Mouse (Mus musculus): ENCODE measurements around the gene Gab2. TPM values are rescaled to one million over a fixed set of nuclear protein-coding genes. Genes with fewer than 3 reads are reported as not detected.
"Not testable (repeated sequence)": the region's sequence is repeated elsewhere in the genome, so short reads cannot be mapped to it uniquely, and the experiment has no call there.

Gene Gab2
- polyA plus RNA-seq, 1 experiment from 2014 or later = 5.7 TPM

GRCm38 (mm10) chr7:97245261-97245949, 164.0 kb downstream of the Gab2 start:
- Histone ChIP-seq H3K4me3 (ENCODE audit: low read depth, low read length) (no peak overlapping the region), H3K36me3 (replicated peaks; ENCODE audit: control insufficient read depth, insufficient read depth, low read depth, low read length) (no peaks in the 10 kb centered on the region), H3K9ac (replicated peaks; ENCODE audit: low read length) (no peak overlapping the region), H3K27me3 (ENCODE audit: control insufficient read depth, insufficient read depth, low read length) (no peaks in the 10 kb centered on the region), H3K4me1 (ENCODE audit: control insufficient read depth, insufficient read depth, low read length) (no peaks in the 10 kb centered on the region), H3K27ac (replicated peaks; ENCODE audit: low read depth, low read length) (no peak overlapping the region), H3K4me2 (ENCODE audit: low read depth, low read length) (no peak overlapping the region), H3K9me3 (replicated peaks; ENCODE audit: control insufficient read depth, low read length) (no peaks in the 10 kb centered on the region)
- DNase-seq (ENCODE audit: low spot score) (no peak), ATAC-seq (replicated peaks; ENCODE audit: insufficient number of reproducible peaks, low FRiP score, low TSS enrichment, low read depth) (no peak)
- WGBS = 84% methylated on average over 2 of the region's 2 CpGs

DNA sequence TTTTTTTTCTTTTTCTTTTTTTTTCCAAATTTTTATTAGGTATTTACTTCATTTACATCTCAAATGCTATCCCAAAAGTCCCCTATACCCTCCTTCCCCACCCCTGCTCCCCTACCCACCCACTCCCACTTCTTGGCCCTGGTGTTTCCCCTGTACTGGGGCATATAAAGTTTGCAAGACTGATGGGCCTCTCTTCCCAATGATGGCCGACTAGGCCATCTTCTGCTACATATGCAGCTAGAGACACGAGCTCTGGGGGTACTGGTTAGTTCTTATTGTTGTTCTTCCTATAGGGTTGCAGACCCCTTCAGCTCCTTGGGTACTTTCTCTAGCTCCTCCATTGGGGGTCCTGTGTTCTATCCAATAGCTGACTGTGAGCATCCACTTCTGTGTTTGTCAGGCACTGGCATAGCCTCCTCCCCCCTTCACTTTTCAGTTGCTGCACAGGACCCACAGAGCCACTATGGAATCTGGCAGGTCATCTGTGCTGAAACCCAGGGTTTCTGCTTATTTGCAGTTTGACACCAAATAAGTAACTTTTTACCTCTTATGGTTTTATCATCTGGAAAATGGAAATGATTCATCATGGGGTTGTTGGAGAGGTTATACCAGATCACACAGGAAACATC, 164.7 kb downstream of the Gab2 start:
- H3K27ac ChIP-seq (replicated peaks; ENCODE audit: low read depth, low read length); ATAC-seq (replicated peaks; ENCODE audit: insufficient number of reproducible peaks, low FRiP score, low TSS enrichment, low read depth); H3K4me2 ChIP-seq (ENCODE audit: low read depth, low read length); H3K4me1 ChIP-seq (ENCODE audit: control insufficient read depth, insufficient read depth, low read length); H3K4me3 ChIP-seq (ENCODE audit: low read depth, low read length); H3K36me3 ChIP-seq (replicated peaks; ENCODE audit: control insufficient read depth, insufficient read depth, low read depth, low read length); DNase-seq (ENCODE audit: low spot score); H3K27me3 ChIP-seq (ENCODE audit: control insufficient read depth, insufficient read depth, low read length); H3K9me3 ChIP-seq (replicated peaks; ENCODE audit: control insufficient read depth, low read length); H3K9ac ChIP-seq (replicated peaks; ENCODE audit: low read length): not testable (repeated sequence)
- 83% methylated on average over 2 of the region's 2 CpGs for WGBS

GRCm38 (mm10) chr7:97247661-97248060, 166.3 kb downstream of the Gab2 start:
- Histone ChIP-seq H3K4me3 (ENCODE audit: low read depth, low read length) (no peak overlapping the region), H3K4me1 (ENCODE audit: control insufficient read depth, insufficient read depth, low read length) (no peaks in the 10 kb centered on the region), H3K9me3 (replicated peaks; ENCODE audit: control insufficient read depth, low read length) (no peaks in the 10 kb centered on the region), H3K9ac (replicated peaks; ENCODE audit: low read length) (no peak overlapping the region), H3K27me3 (ENCODE audit: control insufficient read depth, insufficient read depth, low read length) (no peaks in the 10 kb centered on the region), H3K36me3 (replicated peaks; ENCODE audit: control insufficient read depth, insufficient read depth, low read depth, low read length) (no peaks in the 10 kb centered on the region), H3K27ac (replicated peaks; ENCODE audit: low read depth, low read length) (no peak overlapping the region), H3K4me2 (ENCODE audit: low read depth, low read length) (no peak overlapping the region)
- ATAC-seq (replicated peaks; ENCODE audit: insufficient number of reproducible peaks, low FRiP score, low TSS enrichment, low read depth) (no peak), DNase-seq (ENCODE audit: low spot score) (no peak)
- WGBS = 60% methylated on average over 1 of the region's 1 CpGs

DNA sequence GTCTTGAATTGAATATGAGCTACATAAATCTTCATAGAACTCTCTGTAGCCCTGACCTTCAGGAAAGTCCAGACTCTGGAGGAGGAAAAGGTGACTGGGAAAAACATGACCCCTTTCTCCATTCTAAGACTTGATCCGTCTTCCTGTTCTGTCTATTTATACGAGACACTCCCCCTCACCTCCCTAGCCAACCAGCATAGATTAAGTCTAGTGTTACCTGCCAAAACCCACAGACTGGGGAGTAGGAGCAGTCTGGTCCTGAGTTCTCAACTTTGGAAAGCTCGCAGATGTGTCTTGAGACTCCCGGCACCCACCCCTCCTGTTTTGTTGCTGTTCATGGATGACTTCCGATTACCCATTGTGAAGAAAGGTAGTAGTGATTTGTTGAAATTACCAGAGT, 166.8 kb downstream of the Gab2 start:
- Histone ChIP-seq H3K27ac (replicated peaks; ENCODE audit: low read depth, low read length) (no peak overlapping the region), H3K4me2 (ENCODE audit: low read depth, low read length) (no peak overlapping the region), H3K36me3 (replicated peaks; ENCODE audit: control insufficient read depth, insufficient read depth, low read depth, low read length) (no peaks in the 10 kb centered on the region), H3K9me3 (replicated peaks; ENCODE audit: control insufficient read depth, low read length) (no peaks in the 10 kb centered on the region), H3K27me3 (ENCODE audit: control insufficient read depth, insufficient read depth, low read length) (no peaks in the 10 kb centered on the region), H3K4me1 (ENCODE audit: control insufficient read depth, insufficient read depth, low read length) (no peaks in the 10 kb centered on the region), H3K9ac (replicated peaks; ENCODE audit: low read length) (no peak overlapping the region), H3K4me3 (ENCODE audit: low read depth, low read length) (no peak overlapping the region)
- no peak for ATAC-seq (replicated peaks; ENCODE audit: insufficient number of reproducible peaks, low FRiP score, low TSS enrichment, low read depth)
- 74% methylated on average over 5 of the region's 5 CpGs for WGBS
- no peak for DNase-seq (ENCODE audit: low spot score)

DNA sequence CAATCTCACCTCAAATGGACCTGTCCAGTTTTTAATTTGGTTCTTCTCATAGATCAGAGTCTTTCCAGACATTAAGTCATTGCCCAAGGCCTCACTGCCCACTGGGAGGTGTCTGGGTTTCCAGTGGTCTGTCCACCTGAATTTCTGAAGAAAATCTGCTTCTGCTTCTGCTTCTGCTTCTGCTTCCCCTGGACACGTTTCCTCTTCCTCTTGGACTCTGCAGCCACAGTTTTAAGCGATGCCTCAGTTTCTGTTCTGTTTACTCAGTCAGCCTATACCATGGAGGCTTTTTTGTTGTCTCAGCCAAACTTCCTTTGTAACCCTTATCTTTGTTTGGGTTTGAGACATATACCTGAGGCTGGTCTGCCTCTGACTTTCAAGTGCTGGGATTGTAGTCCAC, 170.3 kb downstream of the Gab2 start:
- no peak for ATAC-seq (replicated peaks; ENCODE audit: insufficient number of reproducible peaks, low FRiP score, low TSS enrichment, low read depth)
- H3K27me3 ChIP-seq (ENCODE audit: control insufficient read depth, insufficient read depth, low read length) = no peaks in the 10 kb centered on the region

GRCm38 (mm10) chr7:97262541-97262940, 181.2 kb downstream of the Gab2 start:
- no peak for ATAC-seq (replicated peaks; ENCODE audit: insufficient number of reproducible peaks, low FRiP score, low TSS enrichment, low read depth)

More for the DNA sequence above, 170.3 kb downstream of the Gab2 start:
- Histone ChIP-seq H3K9me3 (replicated peaks; ENCODE audit: control insufficient read depth, low read length) (no peaks in the 10 kb centered on the region), H3K27ac (replicated peaks; ENCODE audit: low read depth, low read length) (no peak overlapping the region), H3K36me3 (replicated peaks; ENCODE audit: control insufficient read depth, insufficient read depth, low read depth, low read length) (no peaks in the 10 kb centered on the region), H3K4me2 (ENCODE audit: low read depth, low read length) (no peak overlapping the region), H3K9ac (replicated peaks; ENCODE audit: low read length) (no peak overlapping the region), H3K4me3 (ENCODE audit: low read depth, low read length) (no peak overlapping the region), H3K4me1 (ENCODE audit: control insufficient read depth, insufficient read depth, low read length) (no peaks in the 10 kb centered on the region)
- DNase-seq (ENCODE audit: low spot score) = no peak
- 76% methylated on average over 2 of the region's 2 CpGs for WGBS

DNA sequence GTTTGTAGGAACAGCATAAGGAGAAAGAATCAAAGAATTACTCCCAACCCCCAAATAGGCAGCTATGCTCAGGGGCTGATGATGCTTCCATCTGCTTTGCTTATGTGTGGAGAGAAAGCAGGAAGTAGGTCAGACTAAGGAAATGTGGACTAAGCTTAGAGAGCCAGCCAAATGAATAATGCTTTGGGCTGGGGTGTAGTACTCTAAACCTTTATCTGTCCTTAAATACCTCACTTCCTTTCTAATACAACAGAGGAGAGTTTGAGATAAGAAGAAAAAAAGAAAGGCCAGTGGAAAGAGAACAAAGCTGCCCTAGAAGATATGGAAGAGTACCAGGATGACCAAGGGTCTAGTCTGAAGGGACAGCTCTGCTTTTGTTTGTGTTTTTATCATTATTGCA, 189.0 kb downstream of the Gab2 start:
- H3K9ac ChIP-seq (replicated peaks; ENCODE audit: low read length) = no peak overlapping the region
- H3K4me3 ChIP-seq (ENCODE audit: low read depth, low read length) = no peak overlapping the region
- H3K4me2 ChIP-seq (ENCODE audit: low read depth, low read length) = no peak overlapping the region
- H3K27me3 ChIP-seq (ENCODE audit: control insufficient read depth, insufficient read depth, low read length) = no peaks in the 10 kb centered on the region
- ATAC-seq (replicated peaks; ENCODE audit: insufficient number of reproducible peaks, low FRiP score, low TSS enrichment, low read depth) (no peak), DNase-seq (ENCODE audit: low spot score) (no peak)
- no peaks in the 10 kb centered on the region for H3K4me1 ChIP-seq (ENCODE audit: control insufficient read depth, insufficient read depth, low read length)
- H3K36me3 ChIP-seq (replicated peaks; ENCODE audit: control insufficient read depth, insufficient read depth, low read depth, low read length) = no peaks in the 10 kb centered on the region
- no peaks in the 10 kb centered on the region for H3K9me3 ChIP-seq (replicated peaks; ENCODE audit: control insufficient read depth, low read length)
- no peak overlapping the region for H3K27ac ChIP-seq (replicated peaks; ENCODE audit: low read depth, low read length)

More at GRCm38 (mm10) chr7:97262541-97262940, 181.2 kb downstream of the Gab2 start:
- H3K4me1 ChIP-seq (ENCODE audit: control insufficient read depth, insufficient read depth, low read length) = no peaks in the 10 kb centered on the region
- H3K4me3 ChIP-seq (ENCODE audit: low read depth, low read length) = no peak overlapping the region
- H3K9ac ChIP-seq (replicated peaks; ENCODE audit: low read length) = no peak overlapping the region
- no peaks in the 10 kb centered on the region for H3K9me3 ChIP-seq (replicated peaks; ENCODE audit: control insufficient read depth, low read length)
- 57% methylated on average over 1 of the region's 1 CpGs for WGBS
- DNase-seq (ENCODE audit: low spot score) = no peak
- no peaks in the 10 kb centered on the region for H3K36me3 ChIP-seq (replicated peaks; ENCODE audit: control insufficient read depth, insufficient read depth, low read depth, low read length)
- H3K4me2 ChIP-seq (ENCODE audit: low read depth, low read length) = no peak overlapping the region
- no peak overlapping the region for H3K27ac ChIP-seq (replicated peaks; ENCODE audit: low read depth, low read length)
- H3K27me3 ChIP-seq (ENCODE audit: control insufficient read depth, insufficient read depth, low read length) = no peaks in the 10 kb centered on the region

- DNase-seq (ENCODE audit: low spot score) (no peak), ATAC-seq (replicated peaks; ENCODE audit: insufficient number of reproducible peaks, low FRiP score, low TSS enrichment, low read depth) (no peak)
- Histone ChIP-seq H3K4me1 (ENCODE audit: control insufficient read depth, insufficient read depth, low read length) (no peaks in the 10 kb centered on the region), H3K27ac (replicated peaks; ENCODE audit: low read depth, low read length) (no peak overlapping the region), H3K4me2 (ENCODE audit: low read depth, low read length) (no peak overlapping the region), H3K36me3 (replicated peaks; ENCODE audit: control insufficient read depth, insufficient read depth, low read depth, low read length) (no peaks in the 10 kb centered on the region), H3K4me3 (ENCODE audit: low read depth, low read length) (no peak overlapping the region), H3K9ac (replicated peaks; ENCODE audit: low read length) (no peak overlapping the region), H3K27me3 (ENCODE audit: control insufficient read depth, insufficient read depth, low read length) (no peaks in the 10 kb centered on the region), H3K9me3 (replicated peaks; ENCODE audit: control insufficient read depth, low read length) (no peaks in the 10 kb centered on the region)
- 80% methylated on average over 1 of the region's 1 CpGs for WGBS
Measured at GRCm38 (mm10) chr7:97271068-97271467, 189.7 kb downstream of the Gab2 start.
